22 mouse cellular contexts compared by ENCODE assay signal in genomic region chr11:103636261-103636660, GRCm38 (mm10). TPM values are rescaled to one million over a fixed set of nuclear protein-coding genes. Genes with fewer than 3 reads are reported as not detected.
DNase-seq lines count a peak whose midpoint lies in the region; ATAC-seq and TF ChIP-seq lines count a peak whose summit lies in the region.
"Had no signal": no experiment of that assay in that cellular context is flagged by ENCODE, and none has a peak within 500 bp of the region (broad histone marks: within the 10 kb centered on the region; RNA-seq: fewer than 3 reads in every experiment).

No protein-coding gene starts in this region.

- no peak overlapping the region for H3K4me3 ChIP-seq in heart, embryonic 10.5 days
- no peak overlapping the region for H3K4me3 ChIP-seq in liver, embryonic 11.5 days (ENCODE audit: low read depth, low read length)
- no peak overlapping the region for H3K4me3 ChIP-seq in liver, embryonic 12.5 days
- H3K4me3 ChIP-seq in testis, adult 2 months (ENCODE audit: control insufficient read depth, low read depth, low read length): peak overlapping the region; percentile 10

- no peak for TF ChIP-seq POLR2A in testis, adult 2 months (IDR thresholded peaks at IDR 0.05; ENCODE audit: control insufficient read depth, low read depth, low read length)

- no peak overlapping the region for H3K9ac ChIP-seq in liver, embryonic 11.5 days (ENCODE audit: low read depth, low read length)
- H3K9ac ChIP-seq in liver, embryonic 12.5 days: no peak overlapping the region

- no peak for TF ChIP-seq CTCF in testis, adult 2 months (IDR thresholded peaks at IDR 0.05; ENCODE audit: control insufficient read depth, insufficient read depth, insufficient replicate concordance, low read depth, low read length)

- no peak for ATAC-seq in liver, embryonic 11.5 days (replicated peaks; ENCODE audit: low FRiP score)
- ATAC-seq in liver, embryonic 12.5 days: no peak
- ATAC-seq: activated CD4-positive, CD25-positive, alpha-beta regulatory T cell, adult 4 months; CD4-positive, CD25-positive, alpha-beta regulatory T cell, adult 4 months; Patski had no signal

- H3K27ac ChIP-seq in heart, embryonic 10.5 days: no peak overlapping the region
- H3K27ac ChIP-seq in liver, embryonic 11.5 days (ENCODE audit: low read depth, low read length): no peak overlapping the region
- no peak overlapping the region for H3K27ac ChIP-seq in liver, embryonic 12.5 days
- no peak overlapping the region for H3K27ac ChIP-seq in testis, adult 2 months (ENCODE audit: control insufficient read depth, insufficient read depth, low read depth, low read length)

- H3K27me3 ChIP-seq in heart, embryonic 10.5 days (ENCODE audit: insufficient read depth, poor library complexity, severe bottlenecking): peaks cover 35% of the 10 kb centered on the region
- peaks cover 11% of the 10 kb centered on the region for H3K27me3 ChIP-seq in liver, embryonic 11.5 days (replicated peaks; ENCODE audit: control insufficient read depth, insufficient read depth, low read length)
- peaks cover 31% of the 10 kb centered on the region for H3K27me3 ChIP-seq in liver, embryonic 12.5 days (replicated peaks)
- H3K27me3 ChIP-seq in testis, adult 2 months (ENCODE audit: control insufficient read depth, insufficient read depth, low read length): no peaks in the 10 kb centered on the region

- H3K9me3 ChIP-seq in heart, embryonic 10.5 days: no peaks in the 10 kb centered on the region
- no peaks in the 10 kb centered on the region for H3K9me3 ChIP-seq in liver, embryonic 11.5 days (ENCODE audit: control insufficient read depth, low read length)
- no peaks in the 10 kb centered on the region for H3K9me3 ChIP-seq in liver, embryonic 12.5 days (replicated peaks)
- H3K9me3 ChIP-seq: G1E had no signal

- DNase-seq in heart, adult 11 months: peak; percentile 54
- no peak for DNase-seq in heart, embryonic 10.5 days (ENCODE audit: low spot score)
- DNase-seq in liver, embryonic 11.5 days (ENCODE audit: low spot score): peak; percentile 19
- DNase-seq in testis, postnatal 10 days (ENCODE audit: low spot score): no peak
- DNase-seq: adrenal gland, adult 2 months; adrenal gland, adult 8-10 months; adrenal gland, postnatal 10 days; adrenal gland, postnatal 14 days; adrenal gland, postnatal 25 days; adrenal gland, postnatal 36 days; B cell, adult 2 months; cerebellum, adult 11 months; cerebellum, adult 11-12 months; cerebellum, adult 18-20 months had no signal

- 74% methylated on average over 6 of the region's 6 CpGs for WGBS in heart, embryonic 10.5 days
- 72% methylated on average over 6 of the region's 6 CpGs for WGBS in liver, embryonic 11.5 days
- 71% methylated on average over 6 of the region's 6 CpGs for WGBS in liver, embryonic 12.5 days (ENCODE audit: insufficient replicate concordance)

- H3K4me2 ChIP-seq in liver, embryonic 11.5 days: no peak overlapping the region
- H3K4me2 ChIP-seq in liver, embryonic 12.5 days: no peak overlapping the region

- H3K4me1 ChIP-seq in heart, embryonic 10.5 days: no peaks in the 10 kb centered on the region
- H3K4me1 ChIP-seq in liver, embryonic 11.5 days (replicated peaks; ENCODE audit: control insufficient read depth, insufficient read depth, low read length): no peaks in the 10 kb centered on the region
- no peaks in the 10 kb centered on the region for H3K4me1 ChIP-seq in liver, embryonic 12.5 days
- no peaks in the 10 kb centered on the region; the same call in 1 of the 2 replicates for H3K4me1 ChIP-seq in testis, adult 2 months (ENCODE audit: control insufficient read depth, insufficient read depth, low read length)

- H3K36me3 ChIP-seq in heart, embryonic 10.5 days: no peaks in the 10 kb centered on the region
- no peaks in the 10 kb centered on the region for H3K36me3 ChIP-seq in liver, embryonic 11.5 days (ENCODE audit: control insufficient read depth, insufficient read depth, low read length)
- no peaks in the 10 kb centered on the region for H3K36me3 ChIP-seq in liver, embryonic 12.5 days
- no peaks in the 10 kb centered on the region for H3K36me3 ChIP-seq in testis, adult 2 months (ENCODE audit: control insufficient read depth, insufficient read depth, low read length)
- H3K36me3 ChIP-seq: G1E had no signal

RNA-seq across cellular contexts. Expression of gene Lyzl6, which starts 2.4 kb away (rescaled TPM):
- not detected in 2 replicates for polyA plus RNA-seq in heart, embryonic 10.5 days (2016; fragmentation: Nextera tagmentation; extraction: Ambion mirVana)
- not detected in 2 replicates for polyA plus RNA-seq in liver, embryonic 11.5 days (2014; fragmentation: Nextera tagmentation; extraction: Ambion mirVana)
- not detected in 2 replicates for polyA plus RNA-seq in liver, embryonic 12.5 days (2016; fragmentation: Nextera tagmentation; extraction: Ambion mirVana)
- polyA plus RNA-seq in testis, adult 2 months (2012; rRNA removed): 231 and 296 TPM in 2 replicates
- polyA plus RNA-seq: activated CD4-positive, CD25-positive, alpha-beta regulatory T cell, adult 4 months; adrenal gland, adult 2 months; brain, embryonic 14.5 days; C2C12; CD4-positive, CD25-positive, alpha-beta regulatory T cell, adult 4 months; G1E; Patski had no signal

RNA-seq across cellular contexts. Expression of gene Rprml, which starts 13.1 kb away (rescaled TPM):
- 0.48 TPM in 1 of 2 replicates, not detected in the other for polyA plus RNA-seq in heart, embryonic 10.5 days (2016; fragmentation: Nextera tagmentation; extraction: Ambion mirVana)
- polyA plus RNA-seq in liver, embryonic 11.5 days (2014; fragmentation: Nextera tagmentation; extraction: Ambion mirVana): not detected in 2 replicates
- not detected in 2 replicates for polyA plus RNA-seq in liver, embryonic 12.5 days (2016; fragmentation: Nextera tagmentation; extraction: Ambion mirVana)
- 2.7 and 4.8 TPM in 2 replicates for polyA plus RNA-seq in testis, adult 2 months (2012; rRNA removed)
- polyA plus RNA-seq: activated CD4-positive, CD25-positive, alpha-beta regulatory T cell, adult 4 months; C2C12; CD4-positive, CD25-positive, alpha-beta regulatory T cell, adult 4 months; G1E; Patski had no signal

RNA-seq across cellular contexts. Expression of gene Gm884, which starts 15.3 kb away (rescaled TPM):
- not detected in 2 replicates for polyA plus RNA-seq in heart, embryonic 10.5 days (2016; fragmentation: Nextera tagmentation; extraction: Ambion mirVana)
- polyA plus RNA-seq in liver, embryonic 11.5 days (2014; fragmentation: Nextera tagmentation; extraction: Ambion mirVana): not detected in 2 replicates
- not detected in 2 replicates for polyA plus RNA-seq in liver, embryonic 12.5 days (2016; fragmentation: Nextera tagmentation; extraction: Ambion mirVana)
- 21.5 and 29.5 TPM in 2 replicates for polyA plus RNA-seq in testis, adult 2 months (2012; rRNA removed)
- polyA plus RNA-seq: activated CD4-positive, CD25-positive, alpha-beta regulatory T cell, adult 4 months; adrenal gland, adult 2 months; brain, embryonic 14.5 days; C2C12; CD4-positive, CD25-positive, alpha-beta regulatory T cell, adult 4 months; G1E; Patski had no signal

Comparison
In these comparisons a context has a peak if more than half of its experiments do, and no peak if none do; other contexts are left out.
1. DNase-seq: peak in heart, adult 11 months (single experiment) and liver, embryonic 11.5 days (single experiment); none in heart, embryonic 10.5 days (single experiment) and testis, postnatal 10 days (single experiment).
2. RNA of gene Lyzl6, which starts 2.4 kb away (polyA plus RNA-seq): 231 to 296 TPM in testis, adult 2 months; not detected in heart, embryonic 10.5 days, not detected in liver, embryonic 11.5 days and not detected in liver, embryonic 12.5 days; every median in the first group is over 100 times any median in the second.
3. RNA of gene Gm884, which starts 15.3 kb away (polyA plus RNA-seq): 21.5 to 29.5 TPM in testis, adult 2 months; not detected in heart, embryonic 10.5 days, not detected in liver, embryonic 11.5 days and not detected in liver, embryonic 12.5 days; every median in the first group is over 10 times any median in the second.